Mouse (Mus musculus) stomach, embryonic 14.5 days (tissue): ENCODE measurements around the gene Sae1. TPM values are rescaled to one million over a fixed set of nuclear protein-coding genes. Genes with fewer than 3 reads are reported as not detected.
A peak's percentile ranks its signal among the peaks of the same experiment; 100 is the strongest.

Experiments
- ATAC-seq: fragments of 200-750 bp; cut with Nextera tagmentation; 2 replicates; pipeline ENCODE4 v1.8.0; 2017; ENCODE audit warnings: low read depth, moderate TSS enrichment; ENCODE audit not compliant: insufficient number of reproducible peaks, insufficient read depth, low FRiP score
- H3K27ac ChIP-seq: fragments of 300-500 bp; sonication (generic); 2 replicates; pipeline ENCODE4 v1.5.1; 2014; ENCODE audit warnings: mild to moderate bottlenecking, low read length, moderate library complexity, mixed read lengths
- H3K27me3 ChIP-seq: fragments of 300-500 bp; sonication (generic); 2 replicates; pipeline ENCODE4 v1.6.1; 2014; ENCODE audit warnings: low read length, control low read depth, mixed read lengths; ENCODE audit not compliant: control insufficient read depth, insufficient read depth
- H3K36me3 ChIP-seq: fragments of 300-500 bp; sonication (generic); 2 replicates; pipeline ENCODE4 v1.6.1; 2014; ENCODE audit warnings: mild to moderate bottlenecking, control low read depth, low read length, moderate library complexity, mixed read lengths; ENCODE audit not compliant: control insufficient read depth, insufficient read depth
- H3K4me1 ChIP-seq: fragments of 300-500 bp; sonication (generic); 2 replicates; pipeline ENCODE4 v1.6.1; 2014; ENCODE audit warnings: low read length, control low read depth, mixed read lengths; ENCODE audit not compliant: control insufficient read depth, insufficient read depth
- H3K4me2 ChIP-seq: fragments of 300-500 bp; sonication (generic); replicated peaks from 2 replicates; pipeline ENCODE4 v1.6.1; 2014; ENCODE audit warnings: low read depth, low read length, control low read depth
- H3K4me3 ChIP-seq: fragments of 300-500 bp; sonication (generic); 2 replicates; pipeline ENCODE4 v1.5.1; 2014; ENCODE audit warnings: low read depth, low read length, control low read depth
- H3K9ac ChIP-seq: fragments of 300-500 bp; sonication (generic); replicated peaks from 2 replicates; pipeline ENCODE4 v1.6.1; 2014; ENCODE audit warnings: low read depth, mild to moderate bottlenecking, control low read depth, low read length, moderate library complexity, mixed read lengths
- H3K9me3 ChIP-seq: fragments of 300-500 bp; sonication (generic); 2 replicates; pipeline ENCODE4 v1.6.1; 2016; ENCODE audit warnings: low read depth, low read length, control low read depth; ENCODE audit not compliant: control insufficient read depth
- whole genome bisulfite sequencing: fragments of 180-500 bp; shearing (Covaris S2); extraction: QIAGEN DNeasy Blood & Tissue Kit; methylation state at CpG from one replicate; pipeline ENCODE4 v1.1.7; 2014; 5-methylcytosine and 5-hydroxymethylcytosine counted together
- polyA plus RNA-seq: library from polyadenylated mRNA; unstranded; fragments of >200 nt; fragmentation: Nextera tagmentation; extraction: Ambion mirVana; gene quantifications from 2 replicates; pipeline ENCODE4 v1.2.1, GENCODE M21; 2014

Gene Sae1
- polyA plus RNA-seq, 1 experiment from 2014 or later, result 266 TPM

- Histone ChIP-seq H3K4me2 (peak overlapping the region; percentile 99), H3K27me3 (no peaks in the 10 kb centered on the region), H3K4me1 (peaks cover 38% of the 10 kb centered on the region), H3K4me3 (peak overlapping the region; percentile 74), H3K9me3 (no peaks in the 10 kb centered on the region), H3K36me3 (no peaks in the 10 kb centered on the region; the same call in 1 of the 2 replicates), H3K9ac (peak overlapping the region; percentile 87), H3K27ac (peak overlapping the region; percentile 97)
- peak; percentile 16; the same call in 1 of the 2 replicates for ATAC-seq
- under 1% methylated on average over 11 of the region's 12 CpGs for WGBS
Observed at GRCm38 (mm10) chr7:16312672-16313311, 74.8 kb downstream of the Sae1 start.

DNA sequence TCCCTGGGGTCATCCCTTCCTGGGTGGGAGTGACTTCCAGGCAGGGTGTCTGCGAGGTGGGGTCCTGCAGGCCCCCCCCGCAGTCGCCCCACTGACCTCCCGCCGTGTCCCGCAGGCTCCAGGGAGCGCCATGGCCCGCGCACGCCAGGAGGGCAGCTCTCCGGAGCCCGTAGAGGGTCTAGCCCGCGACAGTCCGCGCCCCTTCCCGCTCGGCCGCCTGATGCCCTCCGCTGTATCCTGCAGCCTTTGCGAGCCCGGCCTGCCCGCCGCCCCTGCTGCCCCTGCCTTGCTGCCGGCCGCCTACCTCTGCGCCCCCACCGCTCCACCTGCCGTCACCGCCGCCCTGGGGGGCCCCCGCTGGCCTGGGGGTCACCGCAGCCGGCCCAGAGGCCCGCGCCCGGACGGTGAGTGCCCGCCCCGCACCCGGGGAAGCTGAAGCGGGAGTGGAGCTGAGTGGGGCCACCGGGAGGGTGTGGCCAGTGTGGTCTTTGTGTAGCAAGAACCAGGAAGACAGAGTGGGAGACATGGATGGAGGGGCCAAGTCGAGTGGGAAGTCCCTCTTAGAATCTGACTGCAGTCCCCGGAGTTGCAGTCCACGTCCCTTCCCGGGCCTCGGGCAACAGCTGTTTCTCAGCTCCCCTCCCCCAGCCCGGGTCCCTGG is 75.5 kb downstream of the Sae1 start:
- H3K9me3 ChIP-seq, result no peaks in the 10 kb centered on the region
- H3K4me2 ChIP-seq, result peak overlapping the region; percentile 99
- H3K36me3 ChIP-seq, result no peaks in the 10 kb centered on the region
- H3K4me3 ChIP-seq, result peak overlapping the region; percentile 74
- H3K27ac ChIP-seq, result peak overlapping the region; percentile 97
- ATAC-seq, result 0 out of 2 replicates have a peak, but pooled peaks have one; percentile 7
- peak overlapping the region; percentile 87 for H3K9ac ChIP-seq
- peaks cover 38% of the 10 kb centered on the region for H3K4me1 ChIP-seq
- WGBS, result under 1% methylated on average over 48 of the region's 49 CpGs
- H3K27me3 ChIP-seq, result no peaks in the 10 kb centered on the region

GRCm38 (mm10) chr7:16311453-16312004 is 76.1 kb downstream of the Sae1 start:
- Histone ChIP-seq H3K36me3 (no peaks in the 10 kb centered on the region), H3K9me3 (no peaks in the 10 kb centered on the region), H3K4me2 (peak overlapping the region; percentile 99), H3K27me3 (no peaks in the 10 kb centered on the region), H3K4me3 (peak overlapping the region; percentile 74), H3K27ac (peak overlapping the region; percentile 97; the same call in 1 of the 2 replicates), H3K9ac (peak overlapping the region; percentile 87), H3K4me1 (peaks cover 38% of the 10 kb centered on the region)
- no peak for ATAC-seq
- WGBS, result 4% methylated on average over 14 of the region's 14 CpGs

DNA sequence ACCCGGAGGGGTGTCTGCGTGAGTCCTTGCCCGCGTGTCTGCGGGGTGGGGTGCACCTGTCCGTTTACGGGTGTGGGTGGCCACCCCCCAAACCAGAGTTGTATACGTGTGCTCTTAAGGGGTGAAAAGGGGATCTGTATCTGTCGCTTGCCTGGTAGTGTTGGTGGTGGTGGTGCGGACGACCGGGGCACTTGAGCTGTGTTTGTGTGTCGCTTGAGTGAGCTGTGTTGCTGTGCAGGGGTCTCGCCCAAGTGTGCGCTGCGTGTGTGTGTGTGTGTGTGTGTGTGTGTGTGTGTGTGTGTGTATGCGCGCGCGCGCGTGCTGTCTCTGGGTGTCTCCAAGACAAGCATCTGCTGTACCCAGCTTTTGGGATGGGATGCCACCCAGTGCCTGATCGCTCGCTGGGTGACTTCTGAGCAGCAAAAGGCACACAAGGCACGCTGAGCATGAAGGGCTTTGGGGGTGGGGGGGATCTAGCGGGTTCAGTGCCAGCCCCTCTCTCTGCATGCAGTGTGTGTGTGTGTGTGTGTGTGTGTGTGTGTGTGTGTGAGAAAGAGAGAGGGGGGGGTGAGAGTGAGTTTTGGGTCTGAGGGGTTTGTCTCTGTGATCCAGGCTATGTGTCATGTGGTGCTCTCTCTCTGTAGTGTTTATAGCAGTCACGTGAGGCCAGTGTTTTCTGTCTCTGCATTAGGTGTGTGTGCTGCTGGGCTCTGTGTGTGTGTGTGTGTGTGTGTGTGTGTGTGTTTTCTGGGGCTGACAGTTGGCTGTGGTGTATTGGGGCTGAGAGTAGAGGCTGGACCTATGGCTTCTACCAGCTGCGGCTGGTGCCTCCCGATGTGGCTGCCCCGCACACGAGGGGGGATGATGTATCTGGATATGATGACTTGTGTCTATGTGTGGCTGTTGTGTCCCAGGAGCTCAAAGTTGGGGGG is 76.8 kb downstream of the Sae1 start:
- no peaks in the 10 kb centered on the region for H3K27me3 ChIP-seq
- H3K27ac ChIP-seq, result peak overlapping the region; percentile 33; the same call in 1 of the 2 replicates
- peak overlapping the region; percentile 74 for H3K4me3 ChIP-seq
- H3K36me3 ChIP-seq, result no peaks in the 10 kb centered on the region
- ATAC-seq, result no peak
- 1% methylated on average over 26 of the region's 31 CpGs for WGBS
- no peaks in the 10 kb centered on the region for H3K9me3 ChIP-seq
- peak overlapping the region; percentile 50; the same call in 1 of the 2 replicates for H3K9ac ChIP-seq
- peaks cover 38% of the 10 kb centered on the region for H3K4me1 ChIP-seq
- peak overlapping the region; percentile 99 for H3K4me2 ChIP-seq

- H3K4me1 ChIP-seq, result peaks cover 38% of the 10 kb centered on the region
- H3K27ac ChIP-seq, result peak overlapping the region; percentile 33; the same call in 1 of the 2 replicates
- no peaks in the 10 kb centered on the region for H3K27me3 ChIP-seq
- peak overlapping the region; percentile 50 for H3K9ac ChIP-seq
- no peaks in the 10 kb centered on the region for H3K9me3 ChIP-seq
- peak overlapping the region; percentile 99 for H3K4me2 ChIP-seq
- ATAC-seq, result 0 out of 2 replicates have a peak, but pooled peaks have one; percentile 3
- H3K4me3 ChIP-seq, result peak overlapping the region; percentile 70
- H3K36me3 ChIP-seq, result no peaks in the 10 kb centered on the region
- WGBS, result 0% methylated on average over 49 of the region's 56 CpGs
Observed at GRCm38 (mm10) chr7:16310020-16310520, 77.5 kb downstream of the Sae1 start.

- H3K9ac ChIP-seq, result peak overlapping the region; percentile 50
- H3K27ac ChIP-seq, result peak overlapping the region; percentile 23; the same call in 1 of the 2 replicates
- whole genome bisulfite sequencing, result under 1% methylated on average over 56 of the region's 61 CpGs
- peak; percentile 30; the same call in 1 of the 2 replicates for ATAC-seq
- H3K4me2 ChIP-seq, result peak overlapping the region; percentile 99
- H3K4me3 ChIP-seq, result peak overlapping the region; percentile 70
- no peaks in the 10 kb centered on the region for H3K9me3 ChIP-seq
- H3K36me3 ChIP-seq, result no peaks in the 10 kb centered on the region
- H3K27me3 ChIP-seq, result no peaks in the 10 kb centered on the region
- peaks cover 38% of the 10 kb centered on the region for H3K4me1 ChIP-seq
Observed at GRCm38 (mm10) chr7:16309318-16310019, 78.1 kb downstream of the Sae1 start.

- no peaks in the 10 kb centered on the region for H3K9me3 ChIP-seq
- peak overlapping the region; percentile 99 for H3K4me2 ChIP-seq
- peaks cover 38% of the 10 kb centered on the region for H3K4me1 ChIP-seq
- no peaks in the 10 kb centered on the region for H3K27me3 ChIP-seq
- 33% methylated on average over 16 of the region's 16 CpGs for WGBS
- no peak overlapping the region for H3K9ac ChIP-seq
- no peak for ATAC-seq
- H3K4me3 ChIP-seq, result peak overlapping the region; percentile 70
- H3K36me3 ChIP-seq, result no peaks in the 10 kb centered on the region
- H3K27ac ChIP-seq, result peak overlapping the region; percentile 23; the same call in 1 of the 2 replicates
Observed at GRCm38 (mm10) chr7:16308555-16309317, 78.9 kb downstream of the Sae1 start.
